Mouse (Mus musculus) adrenal gland, adult (tissue): ENCODE results near the gene Clps.
"Not testable (repeated sequence)": the region's sequence is repeated elsewhere in the genome, so short reads cannot be mapped to it uniquely, and the experiment has no call there.

Experiments
- DNase-seq, 2 experiments: peaks; one replicate each; pipeline ENCODE4 v3.0.0; 2022 to 2023; ENCODE audit warnings: low spot score in 1 of 2; ENCODE audit not compliant: inconsistent age in 2 of 2

Clps gene

GRCm38 (mm10) chr17:28560598-28560997 lies at the start of gene Clps:
Gene Clps (minus strand): TSS chr17:28560766.
- no peak for DNase-seq

DNA sequence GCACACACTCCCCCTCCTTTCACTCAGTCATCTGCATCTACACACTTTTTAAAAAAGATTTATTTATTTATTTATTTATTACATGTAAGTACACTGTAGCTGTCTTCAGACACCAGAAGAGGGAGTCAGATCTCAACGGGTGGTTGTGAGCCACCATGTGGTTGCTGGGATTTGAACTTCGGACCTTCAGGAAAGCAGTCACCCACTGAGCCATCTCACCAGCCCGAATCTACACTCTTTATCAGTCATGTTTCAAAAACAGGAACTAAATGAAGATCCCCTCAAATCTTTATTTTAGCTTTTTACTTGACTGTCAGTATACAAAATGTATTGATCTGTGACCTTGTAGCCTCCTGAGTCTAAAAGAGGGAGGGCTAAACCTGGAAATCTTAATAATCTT lies 49.0 kb upstream of the Clps start:
- DNase-seq = no peak

DNA sequence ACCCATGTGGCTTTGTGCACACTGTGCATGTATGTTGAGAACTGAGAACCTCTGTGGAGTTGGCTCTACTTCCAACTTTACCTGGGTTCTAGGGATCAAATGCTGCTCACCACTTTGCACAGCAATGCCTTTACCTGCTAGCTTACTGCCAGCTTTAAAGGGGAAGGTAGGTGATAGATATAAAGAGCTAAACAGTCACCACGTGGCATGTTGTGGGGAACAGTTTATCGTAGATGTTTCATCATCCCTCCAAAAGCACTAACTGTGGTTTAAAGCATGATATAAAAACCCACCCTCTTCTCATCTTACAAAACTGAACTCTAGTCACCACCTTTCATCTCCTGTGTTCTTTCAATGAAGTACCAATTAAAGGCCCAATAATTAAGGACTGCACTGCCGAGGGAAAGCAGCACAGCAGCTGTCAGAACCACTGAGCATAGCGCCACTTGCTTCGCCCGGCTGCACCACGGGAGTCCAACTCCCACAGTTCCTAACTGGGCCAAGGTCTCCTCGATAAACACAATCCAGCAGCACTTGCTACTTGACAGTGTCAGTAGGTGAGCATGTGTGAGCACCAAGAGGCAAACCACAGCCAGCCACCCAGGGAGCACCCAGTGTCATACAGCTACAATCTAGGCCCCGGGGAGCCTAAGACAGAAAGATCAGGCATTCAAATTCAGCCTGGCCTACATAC lies 41.1 kb upstream of the Clps start:
- peak; percentile 45 to 79 for DNase-seq

- no peak for DNase-seq
These were observed 40.2 kb upstream of the Clps start for GRCm38 (mm10) chr17:28600780-28601179.

GRCm38 (mm10) chr17:28593965-28594364 lies 33.4 kb upstream of the Clps start:
- DNase-seq = no peak

DNA sequence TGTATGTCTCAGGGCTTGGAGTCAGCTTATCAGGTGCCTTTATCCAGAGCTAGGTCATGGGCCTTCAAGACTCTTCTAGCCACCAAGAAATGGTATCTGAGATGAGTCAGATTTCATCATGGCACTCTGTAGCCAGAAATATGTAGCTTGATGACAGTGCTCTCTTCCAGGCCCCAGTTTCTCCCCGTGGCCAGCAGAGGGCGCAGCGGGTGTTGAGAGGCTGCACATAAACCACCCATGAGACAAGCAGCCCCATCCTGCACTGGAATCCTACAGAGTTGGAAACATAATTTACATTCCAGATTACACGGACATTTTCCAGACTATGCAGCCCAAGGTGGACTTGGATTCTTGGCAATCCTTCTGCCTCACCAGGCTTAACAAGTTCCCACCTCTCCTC lies 32.4 kb upstream of the Clps start:
- peak; percentile 78 to 92 for DNase-seq

GRCm38 (mm10) chr17:28591476-28591875 lies 30.9 kb upstream of the Clps start:
- DNase-seq = peak; percentile 63 to 83

- no peak for DNase-seq
These were observed 30.0 kb upstream of the Clps start for GRCm38 (mm10) chr17:28590596-28590995.

DNA sequence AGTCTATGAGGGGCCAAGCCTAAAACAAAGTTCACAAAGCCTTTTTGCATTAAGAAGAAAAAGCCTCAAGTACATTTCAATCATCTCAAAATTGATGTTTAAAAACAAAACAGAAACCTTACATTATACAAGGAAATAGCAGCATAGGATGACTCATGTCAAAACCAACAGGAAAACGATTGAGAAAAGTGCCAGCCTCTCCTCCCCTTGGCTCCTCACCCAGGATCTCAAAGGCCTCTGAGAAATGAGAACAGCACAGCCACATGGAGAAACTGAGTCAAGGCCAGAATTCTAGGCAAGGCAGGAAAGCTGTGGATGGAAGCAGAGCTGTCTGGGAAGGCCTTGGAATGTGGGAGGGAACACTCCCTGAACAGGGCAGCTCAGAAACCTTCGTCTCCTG lies 28.0 kb upstream of the Clps start:
- no peak for DNase-seq

DNA sequence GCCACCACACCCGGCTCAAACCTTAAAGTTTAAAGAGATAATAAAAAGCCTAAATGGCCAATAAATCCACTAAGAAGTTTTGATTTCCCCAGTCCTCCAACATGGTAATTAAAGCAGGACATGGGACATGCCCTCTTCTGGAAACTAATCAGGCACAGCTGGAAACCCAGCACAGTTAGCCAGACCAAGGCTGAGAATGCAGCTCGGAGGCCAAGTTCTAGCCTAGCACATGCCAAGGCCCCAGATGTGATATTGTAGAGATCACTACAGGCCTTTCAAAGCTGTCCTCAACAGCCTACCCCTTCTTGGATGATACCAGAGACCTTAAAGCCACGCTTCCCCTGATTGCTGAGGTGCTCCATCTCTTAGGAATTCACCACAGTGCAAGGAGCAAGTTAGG lies 25.9 kb upstream of the Clps start:
- DNase-seq = no peak

DNA sequence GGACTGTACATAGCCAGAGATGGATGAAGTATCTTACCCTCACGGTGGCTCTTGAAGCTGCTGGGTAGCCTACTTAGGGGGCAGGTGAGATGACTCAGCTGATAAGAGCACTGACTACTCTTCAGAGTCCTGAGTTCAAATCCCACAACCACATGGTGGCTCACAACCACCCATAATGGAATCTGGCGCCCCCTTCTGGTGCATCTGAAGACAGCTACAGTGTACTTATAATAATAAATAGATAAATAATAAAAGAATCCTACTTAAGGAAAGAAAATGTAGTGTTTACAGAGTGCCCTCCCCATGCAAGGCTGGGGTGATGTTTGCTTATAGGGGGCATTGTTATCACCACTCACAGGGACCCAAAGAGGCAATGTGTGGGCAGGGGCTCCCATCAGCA lies 20.5 kb upstream of the Clps start:
- no peak for DNase-seq

DNA sequence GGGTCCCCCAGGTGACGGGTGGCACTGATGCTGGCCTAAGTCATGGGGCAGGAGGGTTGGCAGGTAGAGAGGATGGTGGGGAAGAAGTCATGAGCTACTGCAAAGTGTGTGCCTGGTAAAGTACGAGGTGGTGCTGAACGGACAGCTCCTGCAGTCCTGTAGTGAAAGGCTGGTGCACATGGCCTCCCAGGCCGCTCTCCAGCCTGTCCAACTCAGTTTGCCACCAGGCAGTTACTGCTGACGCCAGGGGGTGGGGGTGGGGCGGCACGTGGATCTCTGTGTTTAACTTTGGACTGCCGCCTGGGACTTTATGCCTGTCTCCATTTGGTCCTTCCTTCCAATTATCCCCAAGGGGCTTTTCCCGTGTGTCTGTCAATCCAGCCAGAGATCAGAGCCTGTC lies 19.8 kb upstream of the Clps start:
- DNase-seq = peak; percentile 61 to 84

- DNase-seq = peak; percentile 39 to 69
These were observed 14.9 kb upstream of the Clps start, which contains the start of gene Lhfpl5 for GRCm38 (mm10) chr17:28575244-28576125. Gene Lhfpl5 (plus strand): TSS chr17:28575641.

DNA sequence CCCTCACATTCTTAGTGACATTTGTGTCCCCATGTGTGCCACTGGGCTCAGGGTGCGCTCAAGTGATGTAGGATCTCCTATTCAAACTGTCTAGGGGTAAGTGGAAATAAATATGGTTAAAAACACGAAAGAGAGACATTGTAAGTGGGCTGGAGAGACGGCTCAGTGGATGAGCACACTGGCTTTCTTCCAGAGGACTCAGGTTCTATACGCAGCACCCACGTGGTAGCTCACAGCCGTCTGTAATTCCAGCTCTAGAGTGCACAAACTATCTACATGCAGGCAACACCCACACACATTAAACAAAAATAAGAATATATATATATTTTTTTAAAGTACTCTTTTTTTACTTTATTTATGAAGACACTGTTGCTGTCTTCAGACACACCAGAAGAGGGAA lies 12.4 kb upstream of the Clps start:
- DNase-seq = no peak

GRCm38 (mm10) chr17:28572521-28572920 lies 12.0 kb upstream of the Clps start:
- peak; percentile 29 to 65 for DNase-seq

DNA sequence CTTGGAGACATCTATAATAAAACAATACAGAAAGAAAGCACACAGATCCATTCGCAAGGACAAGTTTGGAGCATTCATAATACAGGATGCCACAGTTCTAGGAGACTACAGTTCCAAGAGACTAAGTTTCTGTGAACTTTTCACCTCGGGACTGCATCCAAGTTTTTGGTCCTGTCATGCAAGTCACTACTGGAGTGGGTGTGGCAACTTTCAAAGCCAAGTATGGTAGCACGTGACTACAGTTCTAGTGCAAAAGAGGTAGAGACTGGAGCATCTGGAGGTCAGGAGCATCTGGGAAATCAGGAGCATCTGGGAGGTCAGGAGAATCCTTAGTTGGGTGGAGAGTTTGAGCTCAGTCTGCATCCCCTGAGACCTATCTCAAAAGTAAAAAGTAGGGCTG lies 11.3 kb upstream of the Clps start:
- DNase-seq = no peak

- DNase-seq = no peak
These were observed 7.0 kb upstream of the Clps start for GRCm38 (mm10) chr17:28567541-28567940.

DNA sequence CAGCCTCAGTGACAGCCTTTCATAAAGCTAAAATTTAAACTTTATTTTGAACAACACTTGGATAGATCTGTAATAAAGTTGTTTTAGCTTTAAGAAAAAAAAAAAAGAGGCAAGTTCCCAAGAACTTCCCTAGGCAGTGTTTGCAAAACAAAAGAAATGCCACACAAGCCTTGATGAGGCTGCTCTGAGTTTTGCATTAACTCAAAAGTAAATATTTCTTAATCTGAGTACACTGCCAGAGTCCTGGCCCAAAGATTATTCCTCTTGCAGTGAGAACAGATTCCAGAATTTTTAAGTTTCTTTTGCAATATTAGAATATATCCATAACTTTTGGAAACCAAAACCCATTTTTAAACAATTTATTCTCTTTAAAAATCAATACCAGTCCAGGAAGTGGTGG lies 4.6 kb upstream of the Clps start:
- DNase-seq = no peak

GRCm38 (mm10) chr17:28561613-28562012 lies 1.0 kb upstream of the Clps start:
- DNase-seq = no peak

DNA sequence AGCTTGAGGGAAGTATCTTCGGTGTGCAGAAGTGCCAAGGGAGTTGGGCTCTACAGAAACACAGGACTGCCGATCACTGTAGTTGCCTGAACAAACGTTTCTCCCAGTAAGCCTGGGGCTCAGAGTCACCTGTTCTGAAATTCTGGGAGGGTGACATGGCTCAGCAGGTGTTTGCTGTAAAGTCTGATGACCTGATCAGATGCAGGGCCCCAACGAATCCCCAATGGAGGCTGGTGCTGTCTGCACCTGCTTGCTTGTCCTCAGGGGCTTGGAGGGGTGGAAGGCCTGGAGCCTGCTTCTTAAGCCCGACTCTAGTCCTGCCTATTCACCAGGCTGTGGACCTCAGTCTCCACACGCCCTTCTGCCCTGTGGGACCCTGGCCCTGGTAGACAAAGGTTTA lies 2.8 kb downstream of the Clps start:
- no peak for DNase-seq

GRCm38 (mm10) chr17:28556635-28557396 lies 3.8 kb downstream of the Clps start:
- peak in 1 of 2 experiments; percentile 39 for DNase-seq

GRCm38 (mm10) chr17:28554021-28554420 lies 6.5 kb downstream of the Clps start:
- not testable (repeated sequence) for DNase-seq
